Mouse (Mus musculus) cerebellum, postnatal 14 days (tissue): ENCODE measurements around the gene Stim1.
"Not testable (repeated sequence)": the region's sequence is repeated elsewhere in the genome, so short reads cannot be mapped to it uniquely, and the experiment has no call there.

Experiments
- DNase-seq, 2 experiments: peaks; one replicate each; pipeline ENCODE4 v3.0.0; 2021; ENCODE audit warnings: mixed read lengths in 2 of 2

The Stim1 gene

GRCm38 (mm10) chr7:102249896-102250630, 17.5 kb upstream of the Stim1 start:
- peak; percentile 66 to 76 for DNase-seq

GRCm38 (mm10) chr7:102250631-102251214, 16.9 kb upstream of the Stim1 start:
- DNase-seq = peak; percentile 92 to 93

- DNase-seq = no peak
Observed at GRCm38 (mm10) chr7:102253631-102254030, 14.0 kb upstream of the Stim1 start.

GRCm38 (mm10) chr7:102255954-102256353, 11.7 kb upstream of the Stim1 start, which contains the start of gene Rhog:
Rhog (minus strand) TSS chr7:102256054.
- no peak for DNase-seq

- no peak for DNase-seq
Observed at GRCm38 (mm10) chr7:102256636-102257035, 11.0 kb upstream of the Stim1 start.

GRCm38 (mm10) chr7:102258189-102258588, 9.4 kb upstream of the Stim1 start:
- peak; percentile 87 to 95 for DNase-seq

GRCm38 (mm10) chr7:102258753-102259152, 8.9 kb upstream of the Stim1 start:
- no peak for DNase-seq

- no peak for DNase-seq
Observed at GRCm38 (mm10) chr7:102259716-102260479, 7.7 kb upstream of the Stim1 start.

GRCm38 (mm10) chr7:102260518-102260917, 7.1 kb upstream of the Stim1 start:
- DNase-seq = no peak

GRCm38 (mm10) chr7:102263020-102263419, 4.6 kb upstream of the Stim1 start:
- no peak for DNase-seq

GRCm38 (mm10) chr7:102266021-102266400, 1.6 kb upstream of the Stim1 start:
- DNase-seq = not testable (repeated sequence)

GRCm38 (mm10) chr7:102266401-102267042, 1.1 kb upstream of the Stim1 start:
- DNase-seq = peak in 1 of 2 experiments; percentile 13

- peak; percentile 98 to 99 for DNase-seq
Observed at GRCm38 (mm10) chr7:102267113-102267579, 460 bp upstream of the Stim1 start.

- DNase-seq = no peak
Observed at GRCm38 (mm10) chr7:102268395-102268748, 766 bp downstream of the Stim1 start.

- peak; percentile 31 to 50 for DNase-seq
Observed at GRCm38 (mm10) chr7:102272422-102272948, 4.9 kb downstream of the Stim1 start.

- no peak for DNase-seq
Observed at GRCm38 (mm10) chr7:102281403-102281802, 13.8 kb downstream of the Stim1 start.

- DNase-seq = no peak
Observed at GRCm38 (mm10) chr7:102282261-102282660, 14.7 kb downstream of the Stim1 start.

- no peak for DNase-seq
Observed at GRCm38 (mm10) chr7:102289466-102289865, 21.9 kb downstream of the Stim1 start.

GRCm38 (mm10) chr7:102292228-102292627, 24.6 kb downstream of the Stim1 start:
- DNase-seq = no peak

- DNase-seq = no peak
Observed at GRCm38 (mm10) chr7:102293234-102293633, 25.6 kb downstream of the Stim1 start.

GRCm38 (mm10) chr7:102300761-102301160, 33.2 kb downstream of the Stim1 start:
- DNase-seq = no peak

- no peak for DNase-seq
Observed at GRCm38 (mm10) chr7:102302471-102302870, 34.9 kb downstream of the Stim1 start.

- peak; percentile 5 to 10 for DNase-seq
Observed at GRCm38 (mm10) chr7:102305596-102305995, 38.0 kb downstream of the Stim1 start.
